Mouse (Mus musculus) forebrain, postnatal 0 days (tissue): ENCODE measurements around the gene Trmt112. TPM values are rescaled to one million over a fixed set of nuclear protein-coding genes. Genes with fewer than 3 reads are reported as not detected.

Source experiments
- ATAC-seq: fragments of 200-750 bp; cut with Nextera tagmentation; 2 replicates; pipeline ENCODE4 v1.8.0; 2017; ENCODE audit warnings: mild to moderate bottlenecking, moderate library complexity
- DNase-seq: peaks from one replicate; pipeline ENCODE4 v3.0.0-alpha.2; 2015
- H3K27ac ChIP-seq: fragments of 300-500 bp; sonication (generic); 2 replicates; pipeline ENCODE4 v1.5.1; 2014; ENCODE audit warnings: low read depth, mild to moderate bottlenecking, antibody characterized with exemption, low read length, moderate library complexity, mixed read lengths
- H3K27me3 ChIP-seq: fragments of 300-500 bp; sonication (generic); 2 replicates; pipeline ENCODE4 v1.6.1; 2014; ENCODE audit warnings: mild to moderate bottlenecking, low read length, mixed read lengths; ENCODE audit not compliant: insufficient read depth
- H3K36me3 ChIP-seq: fragments of 300-500 bp; sonication (generic); 2 replicates; pipeline ENCODE4 v1.6.1; 2014; ENCODE audit warnings: mild to moderate bottlenecking, moderate library complexity; ENCODE audit not compliant: insufficient read depth
- H3K4me1 ChIP-seq: fragments of 300-500 bp; sonication (generic); 2 replicates; pipeline ENCODE4 v1.6.1; 2014; ENCODE audit warnings: antibody characterized with exemption; ENCODE audit not compliant: insufficient read depth
- H3K4me2 ChIP-seq: fragments of 300-500 bp; sonication (generic); 2 replicates; pipeline ENCODE4 v1.6.1; 2014; ENCODE audit warnings: low read depth, mild to moderate bottlenecking, moderate library complexity
- H3K4me3 ChIP-seq: fragments of 300-500 bp; sonication (generic); 2 replicates; pipeline ENCODE4 v1.5.1; 2014; ENCODE audit warnings: low read depth, low read length, mixed read lengths
- H3K9ac ChIP-seq: fragments of 300-500 bp; sonication (generic); 2 replicates; pipeline ENCODE4 v1.6.1; 2014; ENCODE audit warnings: mild to moderate bottlenecking
- H3K9me3 ChIP-seq: fragments of 300-500 bp; sonication (generic); 2 replicates; pipeline ENCODE4 v1.6.1; 2016; ENCODE audit warnings: low read length
- CTCF ChIP-seq: sonication (generic); IDR thresholded peaks from 2 replicates; pipeline ENCODE4 v1.5.1; 2016; ENCODE audit warnings: antibody characterized with exemption, control low read depth, low read depth
- WGBS: fragments of 180-500 bp; shearing (Covaris S2); extraction: QIAGEN DNeasy Blood & Tissue Kit; methylation state at CpG from one replicate; pipeline ENCODE4 v1.1.7; 2014; 5-methylcytosine and 5-hydroxymethylcytosine counted together
- microRNA-seq, 2 experiments: library from miRNA; unstranded; fragments of <30 nt; microRNA quantifications; one replicate each; pipeline ENCODE4; 2016
- polyA plus RNA-seq: library from polyadenylated mRNA; unstranded; fragments of >200 nt; fragmentation: Nextera tagmentation; extraction: Ambion mirVana; gene quantifications from 2 replicates; pipeline ENCODE4 v1.2.1, GENCODE M21; 2015
- total RNA-seq: library from RNA; depleted of rRNA; stranded (reverse); fragments of >200 nt; gene quantifications from 2 replicates; pipeline ENCODE4 v1.2.3, GENCODE M21; 2014; rRNA removed

The Trmt112 gene
- total and polyA plus RNA-seq, 2 experiments from 2014 or later, result 52.3 to 102 TPM

- no peaks in the 10 kb centered on the region for H3K27me3 ChIP-seq
- DNase-seq, result no peak
- peak overlapping the region; percentile 79; the same call in 1 of the 2 replicates for H3K27ac ChIP-seq
- 11% methylated on average over 3 of the region's 3 CpGs for WGBS
- peak overlapping the region; percentile 58; the same call in 1 of the 2 replicates for H3K9ac ChIP-seq
- no peak for TF ChIP-seq CTCF
- ATAC-seq, result no peak
- H3K4me1 ChIP-seq, result peaks cover 12% of the 10 kb centered on the region; the same call in 1 of the 2 replicates
- peaks cover 3% of the 10 kb centered on the region; the same call in 1 of the 2 replicates for H3K36me3 ChIP-seq
- H3K4me3 ChIP-seq, result no peak overlapping the region
- H3K9me3 ChIP-seq, result no peaks in the 10 kb centered on the region
- H3K4me2 ChIP-seq, result peak overlapping the region; percentile 92
Observed at GRCm38 (mm10) chr19:6952712-6953037, 43.2 kb downstream of the Trmt112 start.

GRCm38 (mm10) chr19:6954046-6954445 is 44.5 kb downstream of the Trmt112 start:
- Histone ChIP-seq H3K9ac (no peak overlapping the region), H3K27me3 (no peaks in the 10 kb centered on the region), H3K9me3 (no peaks in the 10 kb centered on the region), H3K36me3 (peaks cover 7% of the 10 kb centered on the region; the same call in 1 of the 2 replicates), H3K4me3 (no peak overlapping the region), H3K4me2 (no peak overlapping the region), H3K27ac (no peak overlapping the region), H3K4me1 (peaks cover 12% of the 10 kb centered on the region; the same call in 1 of the 2 replicates)
- peak; percentile 45 for TF ChIP-seq CTCF
- WGBS, result 48% methylated on average over 9 of the region's 9 CpGs
- no peak for ATAC-seq
- DNase-seq, result no peak

- Histone ChIP-seq H3K4me3 (no peak overlapping the region), H3K27ac (no peak overlapping the region), H3K9me3 (no peaks in the 10 kb centered on the region), H3K4me1 (peaks cover 6% of the 10 kb centered on the region; the same call in 1 of the 2 replicates), H3K9ac (no peak overlapping the region), H3K36me3 (peaks cover 6% of the 10 kb centered on the region; the same call in 1 of the 2 replicates), H3K27me3 (no peaks in the 10 kb centered on the region), H3K4me2 (no peak overlapping the region)
- ATAC-seq (no peak), DNase-seq (no peak)
- 91% methylated on average over 7 of the region's 7 CpGs for WGBS
- TF ChIP-seq CTCF, result no peak
Observed at GRCm38 (mm10) chr19:6955424-6955823, 45.9 kb downstream of the Trmt112 start.

- ATAC-seq (no peak), DNase-seq (no peak)
- WGBS, result 81% methylated on average over 10 of the region's 10 CpGs
- no peaks in the 10 kb centered on the region for H3K27me3 ChIP-seq
- 0 out of 2 replicates have a peak, but pooled peaks cover 6% of the 10 kb centered on the region for H3K4me1 ChIP-seq
- no peak overlapping the region for H3K9ac ChIP-seq
- H3K27ac ChIP-seq, result no peak overlapping the region
- no peaks in the 10 kb centered on the region for H3K9me3 ChIP-seq
- H3K4me3 ChIP-seq, result no peak overlapping the region
- no peak for TF ChIP-seq CTCF
- H3K4me2 ChIP-seq, result no peak overlapping the region
- H3K36me3 ChIP-seq, result peaks cover 6% of the 10 kb centered on the region; the same call in 1 of the 2 replicates
Observed at GRCm38 (mm10) chr19:6956461-6956860, 47.0 kb downstream of the Trmt112 start.

Small RNA genes lying within 50 kb of the gene (microRNA-seq; reads per million reads assigned to microRNA genes)
- 1.2 reads per million in 2 experiments for gene Mir6990

Other genes with a start within 250 kb of the Trmt112 start
- 18.0 and 24.2 TPM in 2 replicates for gene Rps6ka4, start 69.1 kb upstream of the Trmt112 start, total RNA-seq
- gene Rps6ka4, start 69.1 kb upstream of the Trmt112 start, polyA plus RNA-seq, result 11.2 and 14.3 TPM in 2 replicates
- gene Ccdc88b, start 51.5 kb upstream of the Trmt112 start, total RNA-seq, result 0.57 and 3.5 TPM in 2 replicates
- 0.30 and 0.67 TPM in 2 replicates for gene Ccdc88b, start 51.5 kb upstream of the Trmt112 start, polyA plus RNA-seq
- 182 and 199 TPM in 2 replicates for gene Prdx5, start 408 bp downstream of the Trmt112 start, total RNA-seq
- 424 and 467 TPM in 2 replicates for gene Prdx5, start 408 bp downstream of the Trmt112 start, polyA plus RNA-seq
- 42.6 and 43.0 TPM in 2 replicates for gene Esrra, start 12.1 kb downstream of the Trmt112 start, total RNA-seq
- 6.4 and 8.4 TPM in 2 replicates for gene Esrra, start 12.1 kb downstream of the Trmt112 start, polyA plus RNA-seq
- gene Catsperz, start 15.7 kb downstream of the Trmt112 start, total RNA-seq, result 0.71 and 1.6 TPM in 2 replicates
- 1.2 and 2.4 TPM in 2 replicates for gene Catsperz, start 15.7 kb downstream of the Trmt112 start, polyA plus RNA-seq
- 8.8 and 12.7 TPM in 2 replicates for gene Kcnk4, start 24.8 kb downstream of the Trmt112 start, total RNA-seq
- 8.6 and 8.7 TPM in 2 replicates for gene Kcnk4, start 24.8 kb downstream of the Trmt112 start, polyA plus RNA-seq
- 56.5 and 94.9 TPM in 2 replicates for gene Bad, start 32.2 kb downstream of the Trmt112 start, total RNA-seq
- 95.3 and 111 TPM in 2 replicates for gene Bad, start 32.2 kb downstream of the Trmt112 start, polyA plus RNA-seq
- gene Gpr137, start 32.8 kb downstream of the Trmt112 start, total RNA-seq, result 65.4 and 75.2 TPM in 2 replicates
- 68.5 and 77.6 TPM in 2 replicates for gene Gpr137, start 32.8 kb downstream of the Trmt112 start, polyA plus RNA-seq
- 226 and 269 TPM in 2 replicates for gene Ppp1r14b, start 65.3 kb downstream of the Trmt112 start, total RNA-seq
- gene Ppp1r14b, start 65.3 kb downstream of the Trmt112 start, polyA plus RNA-seq, result 201 and 269 TPM in 2 replicates
- 12.8 and 13.1 TPM in 2 replicates for gene Plcb3, start 66.8 kb downstream of the Trmt112 start, total RNA-seq
- gene Plcb3, start 66.8 kb downstream of the Trmt112 start, polyA plus RNA-seq, result 7.3 and 10.0 TPM in 2 replicates
- gene Fkbp2, start 70.8 kb downstream of the Trmt112 start, total RNA-seq, result 23.5 and 26.8 TPM in 2 replicates
- gene Fkbp2, start 70.8 kb downstream of the Trmt112 start, polyA plus RNA-seq, result 102 and 106 TPM in 2 replicates
- gene Vegfb, start 78.0 kb downstream of the Trmt112 start, total RNA-seq, result 24.9 and 28.4 TPM in 2 replicates
- gene Vegfb, start 78.0 kb downstream of the Trmt112 start, polyA plus RNA-seq, result 52.8 and 64.6 TPM in 2 replicates
- gene Dnajc4, start 82.9 kb downstream of the Trmt112 start, total RNA-seq, result 15.1 and 20.2 TPM in 2 replicates
- gene Dnajc4, start 82.9 kb downstream of the Trmt112 start, polyA plus RNA-seq, result 20.7 and 24.8 TPM in 2 replicates
- 7.9 and 9.5 TPM in 2 replicates for gene Nudt22, start 86.4 kb downstream of the Trmt112 start, total RNA-seq
- 14.3 and 15.3 TPM in 2 replicates for gene Nudt22, start 86.4 kb downstream of the Trmt112 start, polyA plus RNA-seq
- 16.2 and 16.3 TPM in 2 replicates for gene Trpt1, start 86.4 kb downstream of the Trmt112 start, total RNA-seq
- 18.2 and 18.7 TPM in 2 replicates for gene Trpt1, start 86.4 kb downstream of the Trmt112 start, polyA plus RNA-seq
- gene Fermt3, start 109.8 kb downstream of the Trmt112 start, total RNA-seq, result 4.4 and 6.0 TPM in 2 replicates
- gene Fermt3, start 109.8 kb downstream of the Trmt112 start, polyA plus RNA-seq, result 2.6 and 3.6 TPM in 2 replicates
- 124 and 133 TPM in 2 replicates for gene Stip1, start 130.3 kb downstream of the Trmt112 start, total RNA-seq
- gene Stip1, start 130.3 kb downstream of the Trmt112 start, polyA plus RNA-seq, result 146 and 156 TPM in 2 replicates
- 8.1 and 9.4 TPM in 2 replicates for gene Macrod1, start 147.1 kb downstream of the Trmt112 start, total RNA-seq
- gene Macrod1, start 147.1 kb downstream of the Trmt112 start, polyA plus RNA-seq, result 8.0 and 8.5 TPM in 2 replicates
- gene Flrt1, start 196.0 kb downstream of the Trmt112 start, total RNA-seq, result 8.1 and 8.8 TPM in 2 replicates
- 6.7 and 11.3 TPM in 2 replicates for gene Flrt1, start 196.0 kb downstream of the Trmt112 start, polyA plus RNA-seq